Mouse (Mus musculus) WW6 (cell line): ENCODE measurements around the gene Trpt1.

Source experiments
- DNase-seq: peaks from one replicate; pipeline ENCODE4 v3.0.0-alpha.2; 2013; ENCODE audit warnings: low read depth, low spot score

Gene Trpt1

DNA sequence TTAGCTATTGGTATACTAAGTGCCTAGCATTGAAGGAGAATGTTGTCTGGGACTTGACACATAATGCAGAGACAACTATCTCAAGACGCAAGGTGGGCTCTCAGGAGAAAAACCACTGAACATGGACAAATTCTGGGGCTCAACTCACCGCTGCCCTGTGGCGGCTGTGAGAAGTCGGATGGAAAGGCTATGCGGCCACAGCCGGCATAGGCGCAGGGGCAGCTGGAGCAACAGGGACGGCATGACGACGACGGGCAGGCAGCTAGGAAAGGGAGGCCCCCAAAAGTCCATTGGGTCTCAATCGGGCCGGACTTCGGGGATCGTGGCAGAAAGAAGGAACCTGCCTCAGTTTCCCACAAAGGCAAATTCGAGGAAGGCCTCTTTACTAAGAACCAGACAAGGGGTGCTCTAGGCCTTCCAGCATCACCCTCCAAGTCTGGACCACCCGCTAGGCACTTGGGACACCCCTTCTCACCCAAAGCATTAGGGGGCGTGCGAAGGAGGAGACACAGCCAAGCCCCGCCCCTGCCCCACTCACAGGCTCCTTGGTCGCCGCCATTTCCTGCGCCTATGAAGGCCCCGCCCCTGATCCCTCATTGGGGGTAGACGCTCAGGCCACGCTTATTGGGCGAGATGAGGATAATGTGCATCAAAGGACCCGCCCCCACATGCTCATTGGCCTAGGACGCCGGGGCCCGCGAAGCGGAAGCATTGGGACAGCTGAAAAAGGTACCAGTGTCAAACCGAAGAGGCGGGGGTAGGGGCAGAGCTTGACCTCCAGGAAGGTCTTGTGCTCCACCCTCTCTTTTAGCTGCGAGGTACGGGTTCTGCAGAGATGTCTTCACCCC, 3.7 kb upstream of the Trpt1 start, which contains the start of gene Dnajc4:
Gene Dnajc4 (minus strand): TSS at position 562 of the 848 bp plus-strand sequence.
- DNase-seq, result peak; percentile 95

DNA sequence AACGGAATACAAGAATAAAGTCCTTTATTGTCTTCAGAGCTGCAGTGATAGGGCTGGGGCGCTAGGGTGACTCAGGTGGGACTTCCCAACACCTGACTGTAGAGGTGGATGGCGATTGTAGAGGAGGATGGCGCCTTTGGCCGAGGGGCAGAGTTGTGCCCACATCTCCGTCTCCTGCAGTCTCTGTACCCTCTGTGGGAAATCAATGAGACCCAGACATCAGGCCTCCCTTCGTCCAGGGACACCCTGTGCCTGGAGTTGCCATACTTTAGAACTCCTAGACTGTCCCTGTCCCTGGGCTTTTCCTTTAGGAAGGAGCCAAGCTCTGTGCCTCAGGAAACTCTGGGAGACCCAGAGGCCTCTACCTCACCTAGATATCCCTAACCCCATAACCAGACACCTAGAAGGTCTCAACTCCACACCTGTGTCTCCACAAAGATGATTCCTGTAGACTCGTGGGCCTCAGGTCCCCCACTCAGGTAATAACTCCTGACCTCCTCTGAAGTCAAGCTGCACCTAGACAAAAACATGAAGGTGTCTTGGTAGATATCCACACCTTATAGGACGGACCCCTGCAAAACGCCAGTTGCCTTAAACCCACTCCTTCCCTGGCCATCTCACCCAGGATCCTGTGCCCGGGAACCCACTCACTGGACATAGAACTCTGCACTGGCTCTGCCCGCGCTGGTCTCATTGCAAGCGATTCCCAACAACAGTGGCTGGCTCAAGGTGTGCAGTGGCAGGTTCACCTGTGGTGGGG, 2.7 kb upstream of the Trpt1 start:
- DNase-seq, result no peak

DNA sequence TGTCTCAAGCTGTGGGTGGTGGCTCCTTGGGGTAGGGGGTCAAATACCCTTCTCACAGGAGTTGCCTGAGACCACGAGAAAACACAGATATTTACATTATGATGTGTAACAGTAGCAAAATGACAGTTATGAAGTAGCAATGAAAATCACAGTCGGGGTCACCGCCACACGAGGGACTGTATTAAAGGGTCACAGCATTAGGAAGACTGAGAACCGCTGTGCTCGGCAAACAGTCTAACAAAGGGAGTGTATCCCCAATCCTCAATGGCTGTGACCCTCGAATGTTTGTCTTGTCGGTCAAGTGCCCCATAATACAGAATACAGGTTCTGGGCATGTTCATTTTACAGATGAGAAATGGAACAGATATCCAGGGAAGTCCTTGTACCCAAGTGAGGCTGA, 1.9 kb upstream of the Trpt1 start:
- DNase-seq, result no peak

DNA sequence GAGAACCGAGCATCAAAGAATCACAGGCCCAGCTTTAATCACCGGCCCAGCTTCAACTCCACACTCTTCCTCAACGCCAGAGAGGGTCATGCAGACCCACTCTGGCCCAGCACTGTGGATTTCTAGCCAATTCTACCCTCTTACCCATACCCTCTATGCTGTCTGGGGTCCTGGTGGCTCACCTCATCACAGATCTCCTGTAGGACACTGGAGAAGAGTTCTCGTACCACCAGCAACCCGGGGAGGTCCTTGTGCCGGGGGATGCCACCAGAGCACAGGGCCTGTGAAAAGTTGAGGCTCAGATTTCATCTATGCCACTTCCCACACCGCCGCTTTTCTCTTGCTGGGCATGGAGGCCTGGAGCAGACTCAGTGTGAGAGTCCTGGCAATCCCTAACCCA, 1.4 kb upstream of the Trpt1 start:
- no peak for DNase-seq

DNA sequence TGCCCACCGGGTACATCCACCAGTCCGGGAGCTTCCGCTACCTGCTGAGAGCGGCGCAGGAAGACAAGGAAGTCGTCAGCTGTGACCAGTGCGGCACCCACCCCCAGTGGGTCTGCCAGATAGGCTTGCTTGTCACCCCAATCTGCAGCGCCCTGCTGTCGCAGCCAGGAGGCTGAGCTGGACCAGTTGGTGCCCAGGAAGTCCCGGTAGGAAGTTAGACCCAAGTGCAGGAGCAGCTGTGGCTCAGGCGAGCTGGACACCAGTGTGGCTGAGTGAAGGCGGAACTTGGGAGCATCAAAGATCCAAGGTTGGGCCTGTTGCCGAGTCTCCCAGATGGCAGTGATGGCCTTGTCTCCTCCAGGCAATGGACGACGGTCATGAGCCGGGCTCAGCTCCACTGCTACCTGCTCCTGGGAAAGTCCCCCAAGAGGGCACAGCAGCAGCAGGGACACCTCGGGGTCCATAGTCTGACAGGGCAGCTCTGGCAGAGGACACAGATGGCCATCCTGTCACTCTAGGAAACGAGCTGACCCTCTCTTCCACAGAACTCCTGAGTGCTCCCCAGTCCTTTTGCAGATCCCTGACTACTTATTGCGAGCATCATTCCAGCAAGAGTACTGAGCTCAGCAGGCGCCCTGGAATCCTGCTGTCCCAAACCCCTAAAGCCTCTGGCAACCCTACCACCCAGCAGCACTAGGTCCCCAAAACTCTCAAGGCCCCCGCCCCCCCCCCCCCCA, 508 bp upstream of the Trpt1 start:
- no peak for DNase-seq

DNA sequence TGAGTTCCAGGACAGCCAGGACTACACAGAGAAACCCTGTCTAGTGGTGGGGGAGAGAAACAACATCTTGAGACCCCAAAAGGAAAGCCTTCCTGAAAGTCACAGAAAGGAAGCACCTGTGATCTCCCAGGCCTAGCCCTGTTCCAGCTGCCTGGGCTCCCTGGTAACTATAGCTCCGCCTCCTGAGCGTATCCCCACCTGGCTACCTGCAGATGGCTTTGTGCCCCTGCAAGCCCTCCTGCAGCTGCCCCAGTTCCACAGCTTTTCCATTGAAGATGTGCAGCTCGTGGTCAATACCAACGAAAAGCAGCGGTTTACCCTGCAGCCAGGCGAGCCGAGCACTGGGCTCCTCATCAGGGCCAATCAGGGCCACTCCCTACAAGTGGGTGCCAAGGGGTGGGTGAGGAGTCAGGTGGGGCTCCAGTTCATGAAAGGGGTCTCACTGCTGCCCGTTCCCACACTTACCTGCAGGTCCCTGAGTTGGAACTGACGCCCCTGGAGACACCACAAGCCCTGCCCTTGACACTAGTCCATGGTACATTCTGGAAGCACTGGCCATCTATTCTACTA, 1.9 kb downstream of the Trpt1 start:
- no peak for DNase-seq

DNA sequence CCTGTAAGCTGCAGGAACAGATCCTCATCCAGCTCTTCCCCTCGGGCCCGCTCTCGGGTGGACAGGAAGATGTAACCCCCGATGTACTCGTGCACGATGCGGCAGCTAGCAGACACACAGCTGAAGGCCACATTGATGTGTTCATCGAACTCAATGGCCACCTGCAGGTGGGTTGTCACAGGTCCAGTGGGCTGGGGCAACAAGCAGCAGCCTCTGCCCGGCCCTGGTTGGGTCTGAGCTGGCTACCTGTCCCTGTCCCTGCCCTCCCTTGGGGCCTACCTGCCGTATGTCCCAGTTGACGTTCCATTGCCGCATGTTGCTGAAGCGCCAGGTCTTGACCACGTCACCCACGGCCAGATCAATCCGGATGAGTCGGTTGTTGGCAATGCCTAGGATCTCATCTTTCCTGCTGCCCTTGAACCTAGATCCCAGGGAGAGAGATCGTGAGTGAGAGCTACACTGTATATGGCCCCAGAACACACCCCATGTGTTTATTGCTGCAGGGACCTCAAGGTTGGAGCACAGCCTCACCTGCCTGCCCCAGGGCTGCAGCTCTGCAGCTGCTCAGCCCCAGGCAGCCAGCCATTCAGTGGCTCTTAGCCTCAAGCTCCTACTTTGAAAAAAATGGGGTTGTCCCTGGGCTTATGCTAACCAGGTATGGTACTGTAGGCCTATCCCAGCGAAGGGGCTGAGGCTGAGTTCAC, 3.6 kb downstream of the Trpt1 start:
- DNase-seq, result no peak

DNA sequence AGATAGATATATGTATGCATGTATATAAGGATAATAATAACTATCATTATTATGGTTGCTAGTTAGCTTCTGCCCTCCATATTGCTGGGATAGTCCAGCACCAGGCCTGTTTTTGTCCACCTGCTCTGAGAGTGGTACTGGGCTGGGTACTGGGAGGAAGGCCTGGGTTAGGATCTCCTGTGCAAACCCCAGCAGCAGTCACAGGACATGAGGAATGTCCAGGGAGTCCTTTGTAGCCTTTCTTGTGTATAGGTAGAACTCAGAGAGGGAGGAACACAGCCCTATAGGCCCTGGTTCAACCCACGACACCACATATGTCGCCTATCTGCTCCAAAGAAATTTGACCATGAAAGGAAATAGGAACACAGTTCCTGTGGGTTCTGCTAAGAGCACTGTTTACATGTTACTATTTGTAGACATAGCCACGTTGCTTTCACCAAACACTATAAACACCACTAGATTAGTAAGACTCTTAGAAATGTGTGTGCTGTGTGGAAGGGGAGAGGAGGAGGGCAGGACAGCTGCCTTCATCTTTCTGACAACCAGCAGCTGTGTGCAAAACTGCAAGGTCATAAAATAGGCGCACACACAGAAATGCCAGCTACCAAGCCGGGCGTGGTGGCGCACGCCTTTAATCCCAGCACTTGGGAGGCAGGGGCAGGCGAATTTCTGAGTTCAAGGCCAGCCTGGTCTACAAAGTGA, 11.1 kb downstream of the Trpt1 start:
- no peak for DNase-seq

DNA sequence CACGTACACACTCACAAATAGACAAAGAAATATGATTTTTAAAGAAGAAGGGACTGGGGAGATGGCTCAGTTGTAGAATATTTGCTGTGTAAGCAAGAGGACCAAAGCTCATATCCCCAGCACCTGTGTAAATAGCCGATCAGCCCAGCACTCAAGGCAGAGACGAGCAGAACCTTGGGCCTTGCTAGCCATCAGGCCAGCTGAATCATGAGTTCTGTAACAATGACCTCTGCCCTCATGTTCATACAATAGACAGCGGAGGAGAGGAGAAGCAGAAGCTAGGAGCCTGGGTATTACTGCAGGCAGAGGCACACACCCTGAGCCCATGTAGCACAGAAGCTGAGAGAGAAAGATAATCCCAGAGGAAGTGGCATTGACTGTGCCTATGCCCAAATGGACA, 16.5 kb downstream of the Trpt1 start:
- no peak for DNase-seq

DNA sequence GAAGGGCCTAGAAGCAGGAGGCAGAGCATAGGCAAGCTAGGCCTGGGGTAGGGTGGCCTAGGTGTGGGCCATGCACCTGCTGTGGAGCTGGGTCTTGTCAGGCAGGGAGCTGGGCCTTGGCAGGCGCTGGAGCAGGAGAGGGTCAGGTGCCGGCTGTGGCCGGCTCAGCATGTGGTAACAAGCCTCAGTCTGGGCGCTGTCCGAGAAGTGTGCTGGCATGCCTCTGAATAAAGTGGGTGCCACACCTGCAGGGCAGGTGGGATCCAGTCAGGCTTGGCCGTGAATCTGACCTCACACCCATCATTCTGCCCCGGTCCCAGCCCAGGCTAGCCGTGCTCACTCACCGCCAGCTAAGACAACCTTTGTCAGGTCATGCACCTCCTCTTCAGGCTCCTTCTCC, 18.1 kb downstream of the Trpt1 start:
- no peak for DNase-seq

DNA sequence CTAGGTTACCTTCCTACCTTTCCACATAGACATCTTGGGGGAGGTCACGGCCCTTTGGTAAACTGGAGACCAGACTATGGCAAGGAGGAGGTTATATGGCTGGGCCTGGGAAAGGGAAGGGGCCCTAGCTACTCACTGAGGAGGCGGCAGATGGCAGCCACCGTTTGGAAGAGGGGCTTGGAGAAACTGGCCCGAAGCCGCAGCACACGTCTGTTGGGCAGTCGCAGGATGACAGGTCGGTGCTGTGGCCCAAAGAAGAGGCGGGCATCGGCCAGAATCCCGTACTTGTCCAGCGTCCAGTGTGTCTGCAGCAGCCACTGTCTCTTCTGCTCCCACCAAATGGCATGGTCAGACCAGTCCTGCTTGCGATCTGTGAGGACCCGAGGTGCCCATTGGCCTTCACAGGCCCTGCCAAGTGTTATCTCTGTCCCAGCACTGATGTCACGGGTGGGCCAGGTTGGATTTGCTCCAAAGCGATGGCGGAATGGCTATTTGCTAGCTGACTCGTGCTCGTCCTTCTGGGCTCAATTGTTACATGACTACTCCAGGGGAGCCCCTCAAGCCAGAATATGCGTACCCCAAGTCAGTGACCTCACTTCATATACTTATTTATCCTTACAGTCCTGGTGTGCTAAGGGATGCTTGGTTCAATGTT, 18.7 kb downstream of the Trpt1 start:
- DNase-seq, result no peak

DNA sequence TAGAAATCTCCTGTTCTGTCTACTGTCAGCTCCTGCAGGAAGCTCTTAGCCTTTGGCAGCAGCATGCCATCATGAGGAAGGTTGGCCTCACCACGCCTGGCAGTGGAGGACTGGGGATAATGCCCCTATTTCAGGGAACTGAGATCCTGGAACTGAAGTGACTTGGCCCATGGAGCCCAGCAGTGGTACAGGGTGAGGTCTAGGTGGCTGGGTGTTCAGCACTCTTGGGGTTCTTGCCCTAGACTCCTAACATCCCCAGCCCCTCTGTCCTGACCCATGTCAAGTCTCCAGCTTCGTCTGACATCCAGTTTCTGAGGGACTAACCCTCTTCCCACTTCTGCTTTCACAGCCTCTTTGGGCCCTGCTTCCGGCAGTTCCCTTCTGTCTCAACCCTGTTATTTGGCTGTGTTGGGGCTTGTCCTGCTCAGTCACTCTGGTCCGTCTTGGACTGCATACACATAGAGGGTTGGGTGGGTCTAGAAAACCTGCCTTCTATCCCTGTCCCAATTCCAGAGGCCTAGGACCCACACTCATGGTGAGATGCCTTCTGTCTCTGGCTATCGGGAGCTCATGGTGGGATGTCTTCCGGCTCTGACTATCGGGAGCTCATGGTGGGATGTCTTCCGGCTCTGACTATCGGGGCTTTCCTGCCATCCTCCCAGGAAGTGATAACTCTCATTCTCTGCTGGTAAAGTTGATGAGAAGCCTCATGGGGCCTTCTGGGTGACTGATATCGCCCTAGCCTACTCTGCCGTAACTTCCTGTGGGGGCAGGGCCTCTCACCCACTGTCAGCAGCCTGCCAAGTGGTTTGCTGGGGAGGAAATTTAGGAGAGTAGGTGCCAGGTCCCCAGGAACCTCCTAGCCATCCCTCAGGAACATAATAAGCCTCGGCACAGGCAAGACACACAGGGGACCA, 21.9 kb downstream of the Trpt1 start:
- DNase-seq, result no peak

DNA sequence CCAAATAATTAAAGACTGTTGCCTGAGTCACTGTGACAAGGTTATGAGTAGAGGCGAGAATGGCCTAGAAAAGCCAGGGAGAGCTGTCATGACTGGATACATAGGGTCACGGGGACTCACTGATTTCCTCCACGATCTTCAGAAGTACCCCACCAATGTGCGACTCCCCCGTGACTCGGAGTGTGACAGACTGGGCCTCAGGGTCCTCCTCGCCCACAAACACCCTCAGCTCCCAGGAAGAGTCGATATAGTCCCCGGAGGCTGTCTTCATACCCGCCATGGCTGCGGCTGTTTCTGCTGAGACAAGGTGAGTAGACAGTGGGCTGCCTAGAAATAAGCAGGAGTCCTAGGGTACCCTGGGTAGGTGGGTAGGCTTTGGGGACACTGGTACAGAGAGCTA, 22.6 kb downstream of the Trpt1 start:
- no peak for DNase-seq

DNA sequence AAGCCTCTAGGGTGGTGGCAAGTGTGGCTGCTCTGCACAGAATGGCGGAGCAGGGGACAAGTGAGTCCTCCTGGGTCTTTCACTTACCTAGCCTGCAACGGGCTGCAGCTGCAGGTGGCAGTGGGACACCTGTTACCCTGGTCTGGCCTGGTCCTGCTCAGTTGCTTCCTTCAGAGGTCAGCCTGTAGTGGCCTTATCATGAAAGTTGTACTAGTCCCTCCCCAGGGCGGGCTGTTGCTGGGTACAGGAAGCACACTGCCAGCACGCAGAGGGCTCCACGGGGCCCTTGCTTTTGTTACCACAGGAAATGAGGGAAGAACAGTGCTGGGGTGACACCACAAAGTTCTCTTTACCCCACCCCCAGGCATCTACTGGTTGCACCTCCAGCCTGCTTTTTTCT, 23.3 kb downstream of the Trpt1 start, which contains the start of gene Fermt3:
Gene Fermt3 (minus strand): TSS at position 279 of the 400 bp plus-strand sequence.
- no peak for DNase-seq

DNA sequence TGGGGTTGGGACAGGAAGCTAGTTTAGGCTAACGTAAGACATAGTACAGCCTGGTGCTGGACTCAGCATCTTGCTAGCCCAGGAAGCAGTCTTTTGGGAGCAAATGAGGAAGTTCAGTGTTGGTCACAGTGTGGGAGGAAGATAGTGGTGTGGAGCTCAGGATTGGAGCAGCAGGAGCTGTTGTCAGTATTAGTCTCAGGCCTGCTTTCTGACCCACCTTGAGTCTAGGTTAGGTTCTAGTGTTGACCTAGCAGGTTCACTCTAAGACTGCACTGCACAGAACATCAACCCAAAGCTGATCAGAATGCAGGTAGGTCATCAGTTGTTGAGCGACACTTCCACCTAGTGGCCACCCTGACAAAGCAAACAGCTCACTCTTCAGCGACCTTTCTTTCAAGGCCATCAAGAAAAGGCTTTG, 24.3 kb downstream of the Trpt1 start:
- DNase-seq, result no peak

DNA sequence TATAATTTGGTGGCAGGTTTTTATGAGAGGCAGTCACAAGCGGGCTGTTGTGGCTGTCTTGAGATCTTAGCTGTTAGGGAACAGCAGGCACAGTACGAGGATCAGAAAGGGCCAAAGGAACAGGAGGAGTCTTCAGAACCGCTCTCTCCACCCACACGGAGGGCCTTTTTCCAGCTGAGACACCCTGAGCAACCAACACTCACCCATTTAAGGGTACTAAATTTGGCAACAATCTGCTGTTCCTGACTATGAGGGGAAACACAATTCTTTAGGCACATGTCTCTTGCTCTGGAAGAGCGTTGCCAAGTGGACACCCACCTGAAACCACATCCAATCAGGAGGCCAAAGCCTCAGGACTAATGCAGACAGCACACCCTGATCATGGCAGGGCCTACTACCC, 33.6 kb downstream of the Trpt1 start:
- no peak for DNase-seq

DNA sequence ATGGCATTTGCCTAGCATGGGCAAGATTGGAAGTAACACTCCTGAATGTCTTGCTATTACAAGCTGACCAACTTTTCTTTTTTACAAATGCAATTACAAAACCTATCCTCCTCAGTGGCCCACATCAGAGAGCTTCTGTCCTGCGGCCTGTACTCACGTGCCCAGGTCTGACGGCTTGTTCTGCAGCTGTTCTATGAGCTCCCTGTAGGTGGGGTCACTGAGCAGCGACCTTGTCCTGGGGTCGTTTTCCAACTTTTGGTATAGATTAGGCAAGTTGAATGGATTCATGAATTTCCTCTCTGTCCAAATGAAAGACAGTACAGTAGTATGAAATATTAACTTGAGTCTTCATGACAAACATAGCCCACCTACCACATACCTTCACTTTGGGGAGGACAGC, 38.1 kb downstream of the Trpt1 start:
- no peak for DNase-seq

DNA sequence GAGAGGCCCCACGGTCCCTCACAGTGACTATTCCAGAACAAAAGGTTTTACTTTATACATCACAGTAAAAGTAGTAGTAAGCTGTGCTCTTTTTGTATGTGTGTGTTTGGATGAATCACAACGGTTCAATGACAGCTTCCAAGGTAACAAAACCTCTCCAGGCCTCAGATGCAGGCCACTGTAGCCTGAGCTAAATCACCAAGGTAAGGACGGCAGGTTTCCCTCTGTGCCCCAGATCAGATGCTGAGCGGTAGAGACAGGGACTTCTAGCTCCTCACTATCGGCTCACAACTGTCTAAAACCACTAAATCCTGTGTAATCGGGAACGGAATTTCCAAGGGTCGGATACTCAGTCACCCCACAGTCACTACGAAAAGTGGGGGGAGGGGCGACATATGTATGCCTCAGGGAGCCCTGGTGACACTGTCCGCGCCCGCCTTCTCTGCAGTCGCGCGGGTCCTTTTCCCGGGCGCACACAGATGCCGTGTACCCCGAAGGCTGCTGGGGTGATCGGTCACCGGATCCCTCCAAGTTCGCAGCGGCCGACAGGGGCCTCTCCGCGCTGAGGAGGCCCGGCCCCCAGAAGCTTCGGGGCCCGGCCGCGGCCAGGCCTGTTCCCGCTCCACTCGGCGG, 43.3 kb downstream of the Trpt1 start:
- no peak for DNase-seq
